Mouse (Mus musculus): ENCODE measurements at regions not wholly inside any gene's neighbourhood (a gene's known extent, or its start where the extent isn't known, plus 50 kb on each side); places are given as distances from the start of the nearest gene placed in this dataset.

- TF ChIP-seq CTCF (IDR thresholded peaks at IDR 0.05; ENCODE audit: low read depth) (no peak), EP300 (IDR thresholded peaks at IDR 0.05; ENCODE audit: low read depth) (no peak)
Measured at GRCm38 (mm10) chr13:44235941-44236340, 451.4 kb downstream of the Cd83 start.

Data from heart, postnatal 0 days (tissue).